Mouse (Mus musculus) cerebellum, adult 11 months (tissue): ENCODE data around the gene Qsox1.

Experiments
- DNase-seq: peaks from one replicate; pipeline ENCODE4 v3.0.0; 2022

Gene Qsox1

DNA sequence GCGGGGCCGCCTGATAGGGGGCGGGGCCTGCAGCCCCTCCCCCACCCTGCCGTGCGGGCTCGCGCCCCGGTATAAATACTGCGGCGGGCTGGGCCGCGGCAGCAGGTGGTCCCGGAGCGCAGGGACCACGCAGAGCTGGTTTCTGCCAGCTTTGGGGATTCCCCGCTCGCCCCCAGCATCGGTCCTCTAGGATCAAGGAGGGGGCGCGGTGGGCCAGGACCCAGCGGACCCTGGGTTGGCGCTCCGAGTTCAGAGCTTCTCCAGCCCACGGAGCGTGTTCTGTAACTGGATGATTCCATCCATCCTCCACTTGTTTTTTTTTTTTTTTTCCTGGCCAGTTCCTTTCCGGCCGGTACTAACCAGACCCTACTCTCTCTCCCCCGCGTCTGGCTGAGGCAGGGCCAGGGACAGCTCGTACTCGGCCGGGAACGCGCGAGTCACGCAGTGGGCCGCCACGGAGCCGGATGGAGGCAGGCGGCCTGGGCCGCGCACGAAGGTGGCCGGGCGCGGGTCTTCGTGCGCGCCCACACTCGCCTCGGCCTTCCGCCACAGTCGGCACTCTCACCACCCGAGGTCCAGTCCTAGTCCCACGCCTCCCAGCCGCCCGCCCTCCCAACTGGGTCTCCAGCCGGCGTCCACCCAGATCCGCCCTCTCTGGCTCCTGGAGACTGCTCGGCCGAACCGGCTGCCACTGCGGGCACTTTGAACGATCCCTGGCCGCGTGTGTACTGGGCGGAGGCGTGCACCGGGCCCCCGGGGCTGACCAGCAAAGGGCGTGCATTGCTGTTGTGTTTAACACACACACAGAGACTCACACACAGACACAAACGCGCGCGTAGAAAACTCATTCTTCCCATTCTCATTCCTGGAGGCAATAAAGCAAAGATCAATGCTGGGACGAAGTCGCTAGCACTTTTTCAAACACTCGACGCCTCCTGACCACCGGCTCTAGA, 70.0 kb downstream of the Qsox1 start:
- no peak for DNase-seq

DNA sequence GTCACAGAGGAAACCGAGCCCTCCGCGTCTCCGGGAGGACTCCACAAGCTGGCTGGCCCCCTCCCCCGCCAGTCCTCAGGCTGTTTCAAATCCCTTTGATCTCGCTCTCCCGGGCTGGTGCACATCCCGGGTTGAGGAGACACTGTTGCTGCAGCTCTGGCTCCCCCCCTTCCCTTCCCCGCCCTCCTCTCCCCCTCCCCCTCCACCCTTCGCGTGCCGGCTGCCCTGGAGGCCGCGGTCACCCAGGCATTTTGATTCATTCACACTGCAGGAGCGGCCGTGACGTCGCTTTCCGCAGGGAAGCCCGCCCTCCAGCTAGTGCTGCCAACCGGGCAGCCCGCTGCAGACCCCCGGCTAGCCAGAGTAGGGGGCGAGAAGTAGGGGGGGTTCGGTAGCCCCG, 70.7 kb downstream of the Qsox1 start:
- DNase-seq: no peak

DNA sequence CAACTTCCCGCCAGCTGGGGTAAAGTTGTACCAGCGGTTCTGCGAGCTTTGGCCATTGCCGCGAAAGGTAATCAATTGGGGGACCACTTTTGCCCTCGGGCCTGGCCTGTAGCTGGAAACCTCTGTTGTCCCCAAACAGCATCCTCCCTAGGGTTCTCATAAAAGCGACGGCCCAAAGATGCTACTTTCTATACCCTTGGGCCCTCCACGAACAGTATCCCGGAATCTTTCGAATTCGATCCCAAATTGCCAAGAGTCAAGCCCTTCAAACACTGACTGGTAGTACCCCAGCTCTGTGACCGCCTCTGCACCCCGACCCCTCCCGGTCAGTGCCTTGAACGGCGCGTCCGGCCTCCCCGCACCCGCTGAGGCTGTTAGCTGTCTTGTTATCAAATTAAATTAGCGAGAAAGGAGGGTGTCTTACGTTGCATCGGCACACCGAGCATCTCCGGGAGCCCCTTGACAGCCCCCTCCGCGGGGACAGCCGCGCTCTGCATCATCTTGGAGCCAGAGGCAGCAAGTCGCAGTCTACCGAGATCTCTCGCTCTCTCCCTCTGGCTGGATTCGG, 71.2 kb downstream of the Qsox1 start:
- DNase-seq: no peak

DNA sequence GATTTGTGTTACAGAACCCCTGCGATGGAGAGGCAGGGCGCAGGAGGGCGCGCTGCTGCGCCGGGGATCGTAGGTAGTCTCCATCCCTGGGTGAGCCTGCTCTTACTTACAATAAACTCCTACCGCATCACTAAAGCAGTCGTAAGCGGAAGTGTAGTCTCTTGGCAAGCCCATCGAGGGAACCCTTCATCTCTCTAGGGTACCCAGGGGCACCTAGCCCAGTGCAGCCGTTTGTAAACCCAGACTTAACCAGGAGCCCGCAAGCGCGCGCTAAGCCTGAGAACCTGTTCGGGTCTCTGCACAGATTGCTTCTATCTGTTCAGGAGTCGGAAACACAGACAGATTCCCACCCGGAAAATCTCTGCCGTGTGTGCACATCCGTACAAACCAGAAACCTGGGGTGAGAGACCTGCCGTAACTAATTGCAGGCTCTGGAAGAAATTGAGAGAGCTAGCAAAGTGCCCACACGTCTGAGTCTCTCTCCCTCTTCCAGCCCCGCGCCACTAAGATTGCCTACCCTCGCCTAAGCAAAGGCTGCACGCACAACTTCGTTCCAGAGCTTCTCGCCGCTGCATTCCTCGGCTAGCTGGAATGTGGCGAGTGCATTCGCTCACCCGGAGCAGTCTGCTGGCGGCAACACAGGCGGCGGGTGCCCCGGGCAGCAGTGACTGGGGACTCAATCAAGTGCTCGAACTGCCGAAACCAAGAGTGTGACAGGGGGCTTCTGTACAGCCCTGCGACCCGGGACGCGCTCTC, 71.9 kb downstream of the Qsox1 start:
- no peak for DNase-seq

DNA sequence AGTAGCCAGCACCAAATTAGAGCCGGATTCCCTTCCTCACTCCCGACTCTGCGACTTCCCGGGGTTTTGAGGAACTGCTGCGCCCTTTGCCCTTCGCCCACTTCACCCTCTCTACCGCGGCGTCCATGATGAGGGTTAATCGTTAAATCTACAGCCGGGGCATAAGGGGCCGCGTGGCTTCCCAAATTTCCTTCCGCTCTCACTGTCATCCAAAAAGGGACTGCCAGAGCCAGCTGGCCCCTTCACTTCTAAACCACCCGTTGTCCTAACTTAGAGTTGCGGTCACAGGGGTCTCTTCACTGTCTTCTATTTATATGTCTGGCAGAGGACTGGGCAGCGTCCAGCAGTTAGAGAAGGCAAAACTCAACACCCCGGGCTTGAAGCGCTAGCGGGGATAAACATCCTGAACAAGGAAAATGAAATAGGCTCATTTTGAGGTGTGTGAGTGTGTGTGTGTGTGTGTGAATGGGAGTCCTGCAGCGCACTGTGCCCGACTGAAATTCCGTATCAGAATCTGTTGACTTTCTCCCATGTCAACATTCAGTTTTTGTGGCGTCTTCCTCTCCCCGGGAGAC, 74.8 kb downstream of the Qsox1 start:
- no peak for DNase-seq

DNA sequence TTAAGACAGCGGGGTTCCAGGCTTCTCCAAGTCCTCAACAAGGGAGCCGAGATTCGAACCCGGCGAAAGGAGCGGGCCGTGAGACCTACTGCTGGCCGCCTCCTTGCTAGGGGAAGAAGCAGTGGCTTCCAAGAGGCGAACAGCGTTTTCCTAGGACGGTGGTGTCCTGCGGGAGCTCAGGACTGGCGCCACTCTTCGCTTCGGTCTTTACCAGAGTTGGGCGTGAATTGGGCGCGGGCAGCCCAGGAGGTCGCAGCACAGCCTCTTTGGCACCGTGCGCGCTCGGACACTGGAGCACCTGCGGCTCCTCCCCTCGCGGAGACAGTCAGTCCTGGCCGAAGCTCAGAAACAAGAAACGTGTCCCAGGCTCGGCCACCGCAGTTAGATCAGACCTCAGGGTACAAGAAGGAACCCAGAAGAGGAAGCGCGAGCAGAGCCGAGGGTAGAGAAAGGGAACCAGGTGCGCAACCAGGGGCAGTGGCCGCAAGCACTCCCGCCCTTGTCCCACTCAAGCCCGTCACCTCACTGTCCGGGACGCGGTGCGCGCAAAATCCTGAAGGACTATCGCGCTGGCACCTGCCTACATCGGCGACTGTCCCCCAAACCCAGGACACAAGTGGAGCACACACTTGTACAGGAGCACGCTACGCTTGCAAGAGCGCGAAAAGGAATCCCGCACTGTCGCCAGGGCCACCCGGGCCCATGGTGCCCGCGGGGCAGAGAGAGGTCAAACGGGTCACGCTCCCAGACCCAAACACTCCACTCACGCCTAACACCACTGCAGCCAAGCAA, 75.5 kb downstream of the Qsox1 start:
- DNase-seq: no peak

DNA sequence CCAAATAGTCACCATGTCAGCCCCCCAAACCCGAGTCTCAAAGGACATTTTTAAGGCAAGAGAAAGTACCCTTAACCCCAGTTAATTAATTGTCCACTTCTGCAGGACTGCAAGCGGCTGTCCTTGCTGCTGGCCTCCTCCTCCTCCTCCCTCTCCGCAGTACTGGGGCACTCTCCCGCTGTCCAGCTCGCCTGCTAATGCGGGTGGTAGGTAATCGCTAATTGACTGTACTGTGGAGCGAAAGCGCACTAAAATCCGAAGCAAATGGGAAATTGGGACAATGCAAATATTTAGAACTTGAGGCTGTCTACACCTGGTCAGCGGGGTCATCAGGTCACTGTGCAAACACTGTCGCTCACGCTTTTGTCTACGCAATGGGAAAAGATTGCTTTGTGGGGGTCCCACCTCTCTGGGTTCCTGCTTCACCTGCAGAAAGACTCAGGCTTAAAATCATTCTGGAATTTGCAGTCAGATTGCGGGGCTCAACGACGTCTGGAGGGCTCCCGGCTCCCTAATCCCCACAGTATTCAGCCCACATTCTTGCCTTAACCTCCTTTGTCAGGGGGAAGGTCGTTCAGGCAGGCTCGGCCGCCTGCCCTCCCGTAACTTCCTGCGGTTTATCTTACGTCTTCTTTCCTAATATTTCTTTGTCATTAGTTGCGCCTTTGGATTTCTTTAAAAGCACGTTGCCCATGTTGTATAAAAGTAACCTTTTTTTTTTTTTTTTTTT, 76.4 kb downstream of the Qsox1 start:
- DNase-seq: no peak

DNA sequence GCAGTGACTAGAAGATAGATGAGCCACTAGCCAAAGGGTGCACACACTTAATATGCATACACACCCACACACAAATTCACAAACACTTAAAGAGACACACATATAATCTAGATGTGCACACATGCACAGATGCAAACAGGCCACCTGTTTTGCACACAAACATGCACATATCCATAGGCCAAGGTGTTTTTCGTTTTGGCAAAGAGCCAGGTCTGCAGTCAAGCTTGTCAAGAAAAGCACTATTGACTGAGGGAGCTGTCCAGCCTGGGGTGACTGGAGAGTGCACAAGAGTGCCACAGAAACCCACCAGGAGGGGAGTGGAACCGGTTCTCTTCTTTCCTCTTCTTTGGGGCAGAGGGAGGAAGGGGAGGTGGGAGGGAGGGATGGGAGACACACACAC, 81.5 kb downstream of the Qsox1 start:
- no peak for DNase-seq

DNA sequence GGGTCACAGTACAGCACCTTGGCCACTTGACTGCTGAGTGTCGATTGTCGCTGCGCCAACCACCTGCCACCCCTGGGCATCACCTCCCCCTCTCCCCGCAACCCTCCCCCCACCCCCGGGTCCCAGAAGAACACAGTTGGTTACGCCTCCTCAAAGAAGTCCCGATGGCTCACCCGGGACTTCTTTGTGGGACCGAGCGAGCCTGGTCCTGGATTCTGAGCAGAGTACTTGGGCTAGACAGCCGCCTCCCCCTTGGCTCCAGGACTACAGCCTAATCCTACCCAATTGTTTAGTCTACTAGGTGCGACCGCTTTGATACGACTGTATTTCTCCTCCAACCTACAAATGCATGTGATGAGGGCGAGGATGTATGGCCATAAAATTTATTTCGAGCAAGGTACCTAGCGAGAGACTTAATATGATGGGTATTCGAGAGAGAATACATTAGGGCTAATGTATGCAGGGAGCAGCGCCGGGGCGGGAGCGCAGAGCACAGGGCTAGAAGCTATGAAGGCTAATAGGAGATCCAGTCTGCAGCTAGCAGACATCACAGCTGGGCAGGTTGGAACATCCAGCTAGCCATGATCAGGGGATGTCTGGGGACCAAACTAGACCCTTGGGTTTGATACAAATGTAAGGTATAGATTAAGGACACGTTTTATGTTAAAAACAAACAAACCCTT, 83.4 kb downstream of the Qsox1 start:
- no peak for DNase-seq

DNA sequence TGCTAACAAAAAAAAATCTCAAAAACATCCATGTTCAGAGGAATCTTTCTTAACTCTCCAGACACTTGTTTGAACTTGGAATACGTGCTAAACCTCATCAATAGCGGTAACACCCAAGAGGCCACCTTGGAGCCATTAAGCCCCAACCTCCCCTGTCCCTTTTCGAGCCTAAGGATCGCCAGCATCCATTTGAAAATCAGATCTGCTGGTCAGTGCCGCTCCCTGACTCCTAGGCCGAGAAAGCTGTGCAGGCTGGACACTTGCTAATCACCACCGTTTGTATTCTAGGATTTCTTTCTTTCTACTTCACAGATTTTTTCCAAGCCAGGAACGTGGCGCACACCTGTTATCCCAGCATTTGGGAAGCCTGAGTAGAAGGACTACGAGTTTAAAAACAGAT, 84.9 kb downstream of the Qsox1 start:
- DNase-seq: no peak
